Mouse (Mus musculus) embryo, embryonic 9.5 days (tissue): ENCODE results near the gene Rbms1.

Experiments used
- DNase-seq: peaks from one replicate; pipeline ENCODE4 v3.0.0-alpha.2; 2017; ENCODE audit errors: extremely low spot score

Gene Rbms1

GRCm38 (mm10) chr2:60879141-60879818 lies 83.7 kb downstream of the Rbms1 start:
- peak; percentile 54 for DNase-seq

- no peak for DNase-seq
Observed at GRCm38 (mm10) chr2:60877543-60878386, 85.2 kb downstream of the Rbms1 start.

- DNase-seq = no peak
Observed at GRCm38 (mm10) chr2:60876891-60877290, 86.1 kb downstream of the Rbms1 start.

GRCm38 (mm10) chr2:60872095-60872811 lies 90.7 kb downstream of the Rbms1 start:
- DNase-seq = no peak

GRCm38 (mm10) chr2:60871001-60871400 lies 92.0 kb downstream of the Rbms1 start:
- peak; percentile 64 for DNase-seq

- DNase-seq = peak; percentile 38
Observed at GRCm38 (mm10) chr2:60870450-60870849, 92.5 kb downstream of the Rbms1 start.

GRCm38 (mm10) chr2:60869001-60869743 lies 93.8 kb downstream of the Rbms1 start:
- no peak for DNase-seq

GRCm38 (mm10) chr2:60868060-60868662 lies 94.8 kb downstream of the Rbms1 start:
- no peak for DNase-seq

GRCm38 (mm10) chr2:60867304-60867703 lies 95.7 kb downstream of the Rbms1 start:
- no peak for DNase-seq

GRCm38 (mm10) chr2:60865869-60866268 lies 97.1 kb downstream of the Rbms1 start:
- DNase-seq = no peak

GRCm38 (mm10) chr2:60864977-60865376 lies 98.0 kb downstream of the Rbms1 start:
- no peak for DNase-seq

GRCm38 (mm10) chr2:60864256-60864795 lies 98.7 kb downstream of the Rbms1 start:
- no peak for DNase-seq

GRCm38 (mm10) chr2:60863827-60864226 lies 99.2 kb downstream of the Rbms1 start:
- no peak for DNase-seq

- no peak for DNase-seq
Observed at GRCm38 (mm10) chr2:60862913-60863711, 99.9 kb downstream of the Rbms1 start.

GRCm38 (mm10) chr2:60858116-60858515 lies 104.9 kb downstream of the Rbms1 start:
- DNase-seq = no peak

- no peak for DNase-seq
Observed at GRCm38 (mm10) chr2:60856097-60856496, 106.9 kb downstream of the Rbms1 start.

GRCm38 (mm10) chr2:60855006-60855405 lies 108.0 kb downstream of the Rbms1 start:
- no peak for DNase-seq

- no peak for DNase-seq
Observed at GRCm38 (mm10) chr2:60851898-60852297, 111.1 kb downstream of the Rbms1 start.

GRCm38 (mm10) chr2:60851057-60851718 lies 111.8 kb downstream of the Rbms1 start:
- no peak for DNase-seq

GRCm38 (mm10) chr2:60848478-60848877 lies 114.5 kb downstream of the Rbms1 start:
- no peak for DNase-seq
